In genomic region chr12:112801864-112802846, GRCm38 (mm10) we compare ENCODE assay signal across 8 mouse cellular contexts. TPM values are rescaled to one million over a fixed set of nuclear protein-coding genes. Genes with fewer than 3 reads are reported as not detected.
DNase-seq lines count a peak whose midpoint lies in the region; ATAC-seq and TF ChIP-seq lines count a peak whose summit lies in the region.

TSS of gene Ahnak2 (minus strand) at chr12:112802657.

- peaks cover 6% of the 10 kb centered on the region for H3K79me2 ChIP-seq in myocyte (ENCODE audit: control insufficient read depth, insufficient read depth)

- H3K4me3 ChIP-seq in lung, embryonic 14.5 days (ENCODE audit: low read depth, low read length): peak within 1 kb of the TSS; percentile 48
- H3K4me3 ChIP-seq in brown adipose tissue, adult 24 weeks (ENCODE audit: insufficient read depth, low read depth, low read length): peak within 1 kb of the TSS; percentile 19
- peak within 1 kb of the TSS; percentile 31 for H3K4me3 ChIP-seq in myocyte

- no peak within 1 kb of the TSS for H3K27ac ChIP-seq in lung, embryonic 14.5 days (ENCODE audit: low read depth)
- no peak within 1 kb of the TSS for H3K27ac ChIP-seq in brown adipose tissue, adult 24 weeks (replicated peaks; ENCODE audit: low read depth, low read length)

- H3K9me3 ChIP-seq in lung, embryonic 14.5 days (ENCODE audit: low read depth, low read length): no peaks in the 10 kb centered on the region

- peaks cover 23% of the 10 kb centered on the region for H3K27me3 ChIP-seq in lung, embryonic 14.5 days (ENCODE audit: insufficient read depth, low read length)
- H3K27me3 ChIP-seq in myocyte (ENCODE audit: control insufficient read depth, insufficient read depth, insufficient read length): no peaks in the 10 kb centered on the region

- H3K9ac ChIP-seq in lung, embryonic 14.5 days: peak within 1 kb of the TSS; percentile 54

- no peaks in the 10 kb centered on the region for H3K36me3 ChIP-seq in lung, embryonic 14.5 days (ENCODE audit: insufficient read depth)
- no peaks in the 10 kb centered on the region for H3K36me3 ChIP-seq in myocyte (ENCODE audit: control insufficient read depth, insufficient read depth)

- H3ac ChIP-seq in myocyte (ENCODE audit: control insufficient read depth, insufficient read length): peak within 1 kb of the TSS; percentile 1

- 3% methylated on average over 60 of the region's 69 CpGs for WGBS in lung, embryonic 14.5 days

- DNase-seq in lung, embryonic 14.5 days: peak; percentile 74
- DNase-seq in lung, adult 18-20 months: no peak
- DNase-seq in heart, adult 18-20 months: no peak
- peak; percentile 61 for DNase-seq in kidney, postnatal 14 days
- no peak for DNase-seq in spleen, adult 12 weeks (ENCODE audit: low spot score)
- DNase-seq in frontal cortex, postnatal 10 days (ENCODE audit: low spot score in 2 of 2): no peak

- ATAC-seq in lung, embryonic 14.5 days (ENCODE audit: insufficient read depth): peak; percentile 55

- H3K4me1 ChIP-seq in lung, embryonic 14.5 days (ENCODE audit: insufficient read depth): peaks cover 8% of the 10 kb centered on the region; the same call in 1 of the 2 replicates
- no peaks in the 10 kb centered on the region for H3K4me1 ChIP-seq in brown adipose tissue, adult 24 weeks (ENCODE audit: control insufficient read depth, insufficient read depth, insufficient read length, low read length)

- peak; percentile 98 for TF ChIP-seq POLR2A in myocyte (IDR thresholded peaks at IDR 0.05; ENCODE audit: insufficient read length, low read depth)

- H3K4me2 ChIP-seq in lung, embryonic 14.5 days: peak within 1 kb of the TSS; percentile 100
- peak within 1 kb of the TSS; percentile 94 for H3K4me2 ChIP-seq in myocyte (ENCODE audit: low read depth)

- TF ChIP-seq CTCF in lung, embryonic 14.5 days (IDR thresholded peaks at IDR 0.05; ENCODE audit: low read depth): no peak

TF ChIP-seq in myocyte, 11 proteins besides CTCF, POLR2A, EP300 and RAD21:
- TF ChIP-seq MYOD1 (IDR thresholded peaks at IDR 0.05; ENCODE audit: control insufficient read depth in 1 of 3, insufficient read length in 2 of 3, low read depth in 2 of 3) (peak in 1 of 3 experiments; percentile 25), POLR2AphosphoS2 (IDR thresholded peaks at IDR 0.05; ENCODE audit: insufficient read length, low read depth) (peak; percentile 91), TCF12 (IDR thresholded peaks at IDR 0.05; ENCODE audit: insufficient read depth, poor library complexity, severe bottlenecking) (no peak)
TF ChIP-seq in myocyte: peak in this region for 2.

RNA-seq across cellular contexts. Expression of gene Ahnak2, which starts in this region (rescaled TPM):
- polyA plus RNA-seq in lung, embryonic 14.5 days (2014; fragmentation: Nextera tagmentation; extraction: Ambion mirVana): 0.61 and 0.64 TPM in 2 replicates
- 2.9 and 3.2 TPM in 2 replicates for polyA plus RNA-seq in brown adipose tissue, adult 24 weeks (2012; ENCODE audit: insufficient read depth, insufficient read length, missing spikeins)
- 10 to 100 TPM; 15.3 to 16.6 TPM for total RNA-seq in heart, adult 18-20 months (2021)
- 24.4 TPM for polyA plus RNA-seq in myocyte (2012; fragmentation: generic; extraction: Trizol)

Comparison
In these comparisons a context has a peak if more than half of its experiments do, and no peak if none do; other contexts are left out.
1. Peak in DNase-seq, ATAC-seq, H3K4me3 ChIP-seq, H3K9ac ChIP-seq and H3K4me2 ChIP-seq in lung, embryonic 14.5 days; RNA of the gene not detected or under 1 TPM.